Mouse (Mus musculus): Measurements from ENCODE around the gene Ntsr1.

GRCm38 (mm10) chr2:180469768-180470167 lies 30.0 kb upstream of the Ntsr1 start:
- TF ChIP-seq CTCF (IDR thresholded peaks at IDR 0.05; ENCODE audit: borderline replicate concordance, insufficient read depth, low read depth, low read length) (no peak), POLR2A (IDR thresholded peaks at IDR 0.05; ENCODE audit: borderline replicate concordance, insufficient read depth, low read length) (no peak)
